Mouse (Mus musculus) cerebellum, adult 18-20 months (tissue): ENCODE measurements around the gene Hspa4.
"Not testable (repeated sequence)": the region's sequence is repeated elsewhere in the genome, so short reads cannot be mapped to it uniquely, and the experiment has no call there.

Experiments
- DNase-seq, 2 experiments: peaks; one replicate each; pipeline ENCODE4 v3.0.0; 2021

Gene Hspa4

DNA sequence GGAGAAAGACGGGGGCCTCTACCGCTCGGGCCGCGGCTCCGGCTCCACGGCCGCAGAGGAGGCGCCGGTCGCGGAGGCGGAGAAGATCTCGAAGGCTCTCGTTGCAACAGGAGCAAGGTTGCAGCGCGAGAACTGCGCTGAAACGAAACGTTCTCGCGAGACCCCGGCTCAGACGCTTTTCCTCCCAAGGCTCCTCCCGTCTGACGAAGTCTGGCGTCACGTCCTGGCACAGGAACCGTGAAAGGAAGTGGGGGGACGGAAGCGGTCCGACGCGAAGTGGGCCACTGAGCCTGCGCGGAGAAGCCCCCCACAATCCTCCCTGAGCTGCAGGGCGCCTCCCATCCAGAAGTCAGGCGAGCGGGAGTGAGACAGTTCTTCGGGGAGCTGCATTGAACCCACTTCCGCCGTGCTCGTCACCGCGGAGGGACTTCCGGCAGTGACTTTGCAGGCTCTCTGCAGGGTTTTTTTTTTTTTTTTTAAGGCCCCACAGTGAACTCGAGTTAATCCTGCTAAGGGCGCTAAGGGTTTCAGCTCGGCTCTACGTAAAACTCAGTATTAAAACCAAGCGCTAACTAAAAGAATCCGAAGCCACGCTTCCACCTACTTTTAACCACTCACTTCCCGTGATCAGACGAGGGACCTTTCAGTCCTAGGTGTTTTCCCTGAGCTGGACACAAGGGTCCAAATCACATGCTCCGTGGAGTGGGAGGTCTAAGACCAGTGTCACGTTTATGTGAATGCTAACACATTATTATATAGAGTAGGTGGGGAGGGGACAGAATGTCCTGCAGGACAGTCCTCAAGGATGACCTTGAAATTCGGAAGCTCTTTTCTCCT, at the start of gene Hspa4:
TSS of gene Hspa4 (minus strand) at position 128 of the 837 bp plus-strand sequence.
- peak; percentile 98 to 99 for DNase-seq

DNA sequence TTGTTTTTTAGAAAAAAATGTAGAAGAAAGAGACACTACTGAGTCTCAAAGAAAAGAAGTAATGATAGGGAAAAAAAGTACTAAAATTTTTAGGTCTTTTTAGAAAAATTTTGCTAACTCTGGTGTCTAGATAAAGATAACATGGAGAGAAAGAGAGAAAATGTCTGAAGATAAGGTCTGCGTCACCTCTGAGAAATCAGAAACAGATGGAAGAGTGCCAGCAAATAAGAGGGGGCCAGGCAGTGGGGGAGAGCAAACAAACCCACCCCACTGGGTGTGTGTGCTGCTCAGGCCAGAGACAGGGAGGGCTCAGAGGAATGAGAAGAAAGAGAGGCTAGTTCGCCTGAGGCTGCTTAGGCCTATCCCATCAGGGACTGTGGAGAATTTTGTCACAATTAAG, 45.5 kb upstream of the Hspa4 start:
- DNase-seq = no peak

DNA sequence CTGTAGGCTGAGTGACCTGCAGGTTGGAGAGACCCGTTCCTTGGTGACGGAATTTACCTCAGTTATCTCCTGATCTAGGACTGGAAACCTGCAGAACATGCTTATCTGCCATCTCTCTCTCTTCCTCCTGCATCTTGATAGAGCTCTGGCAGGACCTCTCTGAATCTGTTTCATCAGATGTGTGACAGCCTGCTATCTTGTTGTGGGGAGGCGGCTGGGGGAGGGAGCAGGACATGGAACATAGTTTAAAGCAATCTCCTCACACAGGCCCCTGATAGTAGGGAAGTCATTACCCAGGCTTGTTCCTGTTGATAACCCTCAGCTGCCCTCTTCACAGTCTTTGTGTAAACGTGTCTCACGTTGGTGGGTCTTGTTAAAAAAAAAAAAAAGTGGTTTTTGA, 45.1 kb upstream of the Hspa4 start:
- DNase-seq = no peak

DNA sequence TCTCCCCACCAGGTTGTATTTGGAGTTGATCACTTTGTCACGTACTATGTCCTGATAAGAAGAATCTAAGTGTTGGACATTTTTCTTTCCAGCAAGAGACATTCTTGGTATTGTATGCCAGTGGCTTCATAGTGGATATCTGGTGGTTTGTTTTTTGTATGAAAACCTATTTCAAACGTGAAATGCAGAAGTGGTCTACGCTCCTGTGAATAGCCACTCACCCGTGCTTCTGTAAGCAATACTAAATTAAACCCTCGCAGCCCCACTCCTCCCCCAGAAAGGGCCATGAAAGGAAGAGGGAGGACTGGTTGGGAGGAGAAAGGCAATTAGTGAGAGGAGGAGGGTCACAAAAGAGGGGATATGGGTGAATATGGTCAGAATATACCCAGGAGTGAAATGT, 42.5 kb upstream of the Hspa4 start:
- DNase-seq = no peak

DNA sequence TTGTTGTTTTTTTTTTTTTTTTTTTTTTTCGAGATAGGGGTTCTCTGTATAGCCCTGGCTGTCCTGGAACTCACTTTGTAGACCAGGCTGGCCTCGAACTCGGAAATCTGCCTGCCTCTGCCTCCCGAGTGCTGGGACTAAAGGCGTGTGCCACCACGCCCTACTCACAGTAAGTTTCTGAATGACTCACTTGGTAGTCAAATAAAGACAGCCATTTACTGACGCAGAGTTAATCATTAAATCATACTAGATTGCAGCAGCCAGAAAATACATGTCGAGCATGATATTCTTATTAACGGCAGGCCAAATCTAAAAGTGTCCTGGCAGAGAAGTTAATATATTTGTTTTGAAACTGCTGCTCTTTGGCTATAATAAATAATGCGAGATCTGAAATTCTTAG, 40.8 kb upstream of the Hspa4 start:
- not testable (repeated sequence) for DNase-seq

DNA sequence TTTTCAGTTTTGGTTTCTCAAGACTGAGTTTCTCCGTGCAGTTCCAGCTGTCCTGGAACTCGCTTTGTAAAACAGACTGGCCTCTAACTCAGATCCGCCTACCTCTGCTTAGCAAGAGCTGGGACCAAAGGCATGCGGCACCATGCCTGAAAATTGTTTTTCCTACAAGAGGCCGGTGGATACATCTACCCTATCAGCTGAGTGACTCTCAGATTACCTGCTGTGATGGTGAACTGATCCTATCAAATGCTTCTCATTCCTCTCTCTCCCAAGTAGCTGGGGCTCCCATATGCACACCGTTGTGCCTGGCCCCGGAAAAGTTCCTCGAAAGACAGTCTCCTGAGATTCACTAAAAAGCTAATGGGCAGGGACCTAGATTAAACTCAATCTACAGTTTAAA, 37.4 kb upstream of the Hspa4 start:
- no peak for DNase-seq

DNA sequence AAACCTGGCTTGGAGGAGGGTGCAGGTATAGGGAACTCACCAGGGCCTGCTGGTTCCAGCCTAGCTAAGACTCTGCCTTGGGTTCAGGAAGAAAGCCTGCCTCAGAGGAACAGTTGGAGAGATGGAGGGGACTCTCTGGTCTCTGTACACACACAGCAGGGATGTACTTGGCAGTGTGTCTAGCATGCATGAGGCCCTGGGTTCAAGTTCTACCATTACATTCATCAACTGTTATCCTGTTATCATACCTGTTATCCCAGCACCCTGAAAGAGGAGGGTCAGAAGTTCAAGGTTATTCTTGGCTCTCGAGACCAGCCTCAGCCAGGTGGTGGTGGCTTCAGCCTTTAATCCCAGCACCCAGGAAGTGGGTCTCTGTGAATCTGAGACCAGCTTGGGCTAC, 36.7 kb upstream of the Hspa4 start:
- DNase-seq = no peak

DNA sequence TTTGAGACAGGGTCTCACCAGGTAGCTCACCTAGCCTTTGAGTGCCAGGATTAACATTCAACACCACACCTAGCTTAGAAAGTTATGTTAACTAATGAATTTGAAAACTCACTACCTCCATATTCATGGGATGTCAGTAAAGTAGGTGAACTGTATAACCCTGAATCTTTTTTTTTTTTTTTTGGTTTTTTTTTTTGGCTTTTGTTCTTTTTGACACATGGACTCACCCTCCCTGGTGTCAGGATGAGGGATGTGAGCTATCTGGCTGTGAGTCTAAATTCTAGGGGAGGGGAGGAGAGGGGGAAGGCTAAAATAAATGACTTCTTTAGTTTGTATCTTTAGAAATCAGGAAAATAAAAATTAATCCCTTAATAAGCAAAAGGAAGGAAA, 35.9 kb upstream of the Hspa4 start:
- no peak for DNase-seq

DNA sequence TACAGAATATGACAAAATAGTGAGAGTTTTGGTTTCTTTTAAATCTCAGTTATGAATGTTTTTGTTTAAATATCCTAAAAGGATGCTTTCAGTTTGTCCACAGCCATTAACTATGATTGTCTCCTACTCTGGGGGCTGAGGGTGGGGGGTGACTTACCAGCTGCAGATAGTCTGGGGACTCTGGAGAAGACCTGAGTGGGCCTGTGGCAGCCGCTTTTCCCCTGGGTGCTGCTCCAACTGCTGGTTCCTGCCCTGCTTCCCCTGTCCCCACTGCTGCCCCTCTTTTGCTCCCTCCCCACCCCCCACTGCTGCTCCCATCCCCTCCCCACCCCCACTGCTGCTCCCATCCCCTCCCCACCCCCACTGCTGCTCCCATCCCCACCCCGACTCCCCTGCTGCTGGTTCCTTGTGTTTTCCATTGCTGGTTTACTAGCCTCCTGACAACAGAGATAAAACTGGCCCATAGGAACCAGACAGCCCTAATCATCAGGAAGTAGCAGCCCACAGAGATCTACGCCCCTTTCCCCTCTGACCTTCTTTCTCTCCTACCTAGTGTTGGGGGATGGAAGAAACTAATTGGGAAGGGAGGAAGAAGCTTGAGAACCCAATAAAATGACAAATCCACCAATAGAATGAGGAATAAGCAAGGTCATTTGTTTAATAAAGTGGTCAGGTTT, 35.4 kb upstream of the Hspa4 start:
- DNase-seq = no peak

DNA sequence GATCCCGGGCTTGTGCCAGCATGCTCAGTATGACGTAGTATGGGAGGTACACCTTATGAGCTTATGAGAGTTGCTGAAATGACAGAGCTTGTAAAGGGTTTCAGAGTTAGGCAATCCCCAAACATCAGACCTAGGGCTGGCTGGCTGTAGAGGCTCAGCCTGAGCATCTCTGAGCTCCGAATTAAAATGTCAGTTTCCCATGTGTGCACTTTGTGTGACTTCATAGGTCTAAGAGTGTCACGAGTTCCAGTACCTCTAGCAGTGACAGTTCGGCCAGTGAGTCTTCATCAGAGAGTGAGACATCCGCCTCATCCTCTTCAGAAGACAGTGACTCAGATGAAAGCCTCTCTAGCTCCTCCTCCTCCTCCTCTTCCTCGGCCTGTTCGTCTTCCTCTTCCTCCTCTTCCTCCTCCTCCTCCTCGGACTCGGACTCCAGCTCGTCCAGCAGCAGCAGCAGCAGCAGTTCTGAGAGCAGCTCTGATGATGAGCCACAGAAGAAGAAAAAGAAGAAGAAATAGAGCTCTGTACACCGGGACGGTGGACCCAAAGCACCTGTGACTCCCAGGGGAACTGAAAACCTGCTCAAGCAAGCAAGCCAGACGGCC, 31.9 kb upstream of the Hspa4 start:
- no peak for DNase-seq

DNA sequence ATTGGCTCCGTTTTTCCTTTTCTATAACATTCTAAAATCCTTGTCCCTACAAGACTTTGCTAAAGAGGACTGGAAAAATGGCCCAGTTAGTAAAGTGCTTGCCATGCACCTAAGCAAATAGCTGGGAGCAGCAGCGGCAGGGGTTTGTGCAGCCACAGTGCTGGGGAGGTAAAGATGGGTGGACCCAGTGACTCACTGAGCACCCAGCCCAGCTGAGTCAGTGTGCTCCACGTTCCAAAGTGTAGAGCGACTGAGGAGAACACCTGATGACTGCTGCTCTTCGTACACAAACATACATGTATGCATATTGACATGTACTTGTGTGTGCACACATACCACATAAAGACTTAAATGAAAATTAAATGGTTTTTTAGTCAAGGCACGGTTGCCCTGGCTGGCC, 30.9 kb upstream of the Hspa4 start:
- no peak for DNase-seq

DNA sequence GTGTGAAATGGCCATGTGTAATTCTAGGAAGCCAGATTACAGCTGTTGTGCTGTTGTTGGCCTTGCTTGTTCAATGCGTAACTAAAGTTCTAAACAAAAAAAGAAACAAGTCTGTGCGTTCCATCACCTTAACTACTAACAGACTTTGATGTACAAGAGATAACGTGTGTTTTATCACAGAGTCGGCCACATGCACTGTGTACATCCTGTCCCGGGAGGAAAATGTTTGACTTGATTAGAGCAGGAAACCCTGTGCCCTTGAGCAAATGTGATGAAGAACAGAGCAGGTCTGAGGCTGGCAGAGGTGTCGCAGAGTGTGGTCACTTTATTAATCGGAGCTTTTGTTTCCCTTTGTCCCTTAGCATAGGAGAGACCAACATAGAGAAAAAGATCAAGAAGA, 30.1 kb upstream of the Hspa4 start:
- no peak for DNase-seq

DNA sequence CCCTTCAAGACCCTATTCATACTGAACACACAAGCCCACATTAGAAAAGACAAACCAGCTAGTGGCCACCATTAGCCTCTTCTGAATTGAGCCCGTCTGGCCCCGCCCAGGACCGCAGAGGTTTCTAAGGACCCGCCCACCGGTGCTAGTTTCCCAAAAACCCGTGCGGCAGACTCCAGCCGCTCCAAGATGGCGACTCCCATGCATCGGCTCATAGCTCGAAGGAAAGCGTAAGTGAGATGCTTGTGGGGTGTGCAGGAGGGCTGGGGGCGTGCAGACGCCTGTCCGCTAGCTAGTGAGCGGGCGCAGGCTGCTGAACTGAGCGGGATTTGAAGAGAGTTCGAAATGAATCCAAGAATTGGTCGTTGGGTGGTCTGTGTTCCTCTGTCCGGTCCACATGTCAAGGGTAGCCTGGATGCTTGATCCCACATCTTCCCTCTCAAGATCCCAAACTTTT, 24.3 kb upstream of the Hspa4 start, which contains the start of gene Zcchc10:
TSS of gene Zcchc10 (plus strand) at position 168 of the 457 bp plus-strand sequence.
- peak; percentile 89 to 92 for DNase-seq

DNA sequence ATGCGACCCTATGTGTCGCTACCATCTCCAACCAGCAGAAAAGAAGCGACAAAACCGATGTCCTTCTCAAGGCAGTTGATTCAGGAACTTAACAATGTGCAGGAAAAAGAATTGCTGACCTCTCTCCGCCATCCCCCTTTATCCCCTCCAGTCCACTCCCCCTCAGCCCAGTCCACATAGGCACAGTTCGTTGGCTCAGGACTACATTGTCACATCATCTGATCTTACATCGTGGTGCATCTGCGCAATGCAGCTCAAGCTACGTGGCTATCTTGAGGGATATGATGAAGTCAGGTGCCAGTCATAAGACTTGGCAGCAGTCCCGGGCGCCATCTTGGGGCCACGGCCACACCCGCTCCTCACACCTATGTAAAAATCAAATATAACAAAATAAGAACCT, 19.6 kb upstream of the Hspa4 start:
- not testable (repeated sequence) for DNase-seq

DNA sequence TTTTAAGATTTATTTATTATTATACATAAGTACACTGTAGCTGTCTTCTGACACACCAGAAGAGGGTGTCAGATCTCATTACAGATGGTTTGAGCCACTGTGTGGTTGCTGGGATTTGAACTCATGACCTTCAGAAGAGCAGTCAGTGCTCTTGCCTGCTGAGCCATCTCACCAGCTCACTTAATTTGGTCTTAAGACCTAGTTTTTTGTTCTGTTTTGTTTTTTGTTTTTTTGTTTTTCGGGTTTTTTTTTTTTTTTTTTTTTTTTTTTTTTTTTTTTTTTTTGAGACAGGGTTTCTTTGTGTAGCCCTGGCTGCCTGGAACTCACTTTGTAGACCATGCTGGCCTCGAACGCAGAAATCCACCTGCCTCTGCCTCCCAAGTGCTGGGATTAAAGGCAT, 18.3 kb upstream of the Hspa4 start:
- DNase-seq = not testable (repeated sequence)

DNA sequence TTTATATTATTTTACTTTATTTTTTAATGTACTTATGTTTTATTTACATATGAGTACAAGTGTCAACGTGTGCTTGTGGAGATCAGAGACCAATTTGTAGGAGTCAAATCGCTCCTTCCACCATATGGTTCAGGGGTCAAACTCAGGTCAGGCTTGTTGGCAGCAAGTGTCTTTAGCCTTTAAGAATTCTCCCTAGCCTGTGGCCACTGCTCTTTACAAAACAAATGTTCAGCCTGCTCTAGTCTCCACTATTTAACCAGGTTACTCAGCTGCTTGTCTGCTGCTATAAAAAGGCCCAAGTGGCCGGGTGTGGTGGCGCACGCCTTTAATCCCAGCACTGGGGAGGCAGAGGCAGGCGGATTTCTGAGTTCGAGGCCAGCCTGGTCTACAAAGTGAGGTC, 17.8 kb upstream of the Hspa4 start:
- DNase-seq = no peak

DNA sequence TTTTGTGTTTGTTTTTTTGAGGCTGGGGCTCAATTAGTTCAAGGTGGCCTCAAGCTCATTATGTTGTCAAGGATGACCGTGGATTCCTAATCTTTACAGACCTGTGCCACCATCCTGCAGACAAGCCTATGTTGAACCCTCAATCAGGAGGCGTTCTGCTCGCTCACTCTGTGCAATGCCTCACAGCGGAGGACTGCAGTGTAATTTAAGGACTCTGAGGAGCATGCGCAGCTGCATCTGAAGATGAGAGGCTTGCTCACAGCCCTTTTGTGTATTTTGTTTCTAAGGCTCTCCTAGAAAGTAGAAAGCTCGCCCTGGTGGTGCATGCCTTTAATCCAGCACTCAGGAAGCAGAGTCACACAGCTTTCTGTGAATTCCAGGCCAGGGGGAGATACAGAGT, 16.7 kb upstream of the Hspa4 start:
- no peak for DNase-seq

DNA sequence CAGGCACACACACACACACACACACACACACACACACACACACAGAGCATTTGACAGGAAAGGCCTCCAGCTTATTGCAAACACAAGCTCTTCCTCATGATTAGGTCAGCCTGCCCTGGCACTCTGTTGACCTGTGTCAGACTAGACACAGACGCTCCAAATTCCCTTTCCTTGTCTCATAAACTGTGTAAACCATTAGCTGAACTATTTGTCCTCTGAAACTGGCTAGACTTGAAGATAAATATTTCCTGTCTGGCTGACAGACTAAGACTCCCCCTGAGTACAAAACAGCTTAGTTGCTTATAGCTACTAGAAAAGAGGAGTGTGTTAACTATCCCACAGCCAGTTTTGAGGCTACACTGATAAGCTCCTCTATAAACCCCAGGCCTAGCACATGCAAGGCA, 14.5 kb upstream of the Hspa4 start:
- no peak for DNase-seq

DNA sequence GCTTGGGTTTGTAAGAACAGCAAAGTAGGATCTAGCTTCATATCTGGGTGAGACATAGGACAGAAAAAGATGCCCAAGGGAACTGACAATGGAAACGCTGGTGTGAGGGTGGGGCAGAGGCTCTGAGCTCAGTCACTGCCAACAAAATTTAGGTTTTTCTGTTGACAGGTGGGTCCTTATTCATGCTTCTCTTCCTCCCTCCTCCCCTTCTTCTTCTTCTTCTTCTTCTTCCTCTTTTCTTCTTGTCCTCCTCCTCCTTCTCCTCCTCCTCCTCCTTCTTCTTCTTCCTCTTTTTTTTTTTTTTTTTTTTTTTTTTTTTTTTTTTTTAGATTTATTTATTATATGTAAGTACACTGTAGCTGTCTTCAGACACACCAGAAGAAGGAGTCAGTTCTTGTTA, 12.6 kb upstream of the Hspa4 start:
- DNase-seq = not testable (repeated sequence)

DNA sequence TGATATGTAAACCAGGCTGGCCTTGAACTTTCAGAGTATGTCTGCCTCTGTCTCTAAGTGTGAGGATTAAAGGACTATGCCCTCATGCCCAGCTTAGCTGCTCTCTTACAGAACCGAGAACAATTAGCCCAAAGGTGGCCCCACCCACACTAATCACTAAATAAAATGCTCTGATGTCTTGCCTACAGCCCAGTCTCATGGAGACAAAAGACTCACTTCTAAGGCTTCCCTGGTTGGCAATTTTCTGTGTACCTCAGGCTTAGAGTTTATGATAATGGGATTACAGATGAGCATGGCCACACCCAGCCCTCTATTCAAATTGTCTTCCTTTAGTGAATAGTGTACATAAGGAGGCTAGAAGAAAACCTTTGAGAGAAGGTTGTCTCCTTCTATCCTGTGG, 11.1 kb upstream of the Hspa4 start:
- no peak for DNase-seq

DNA sequence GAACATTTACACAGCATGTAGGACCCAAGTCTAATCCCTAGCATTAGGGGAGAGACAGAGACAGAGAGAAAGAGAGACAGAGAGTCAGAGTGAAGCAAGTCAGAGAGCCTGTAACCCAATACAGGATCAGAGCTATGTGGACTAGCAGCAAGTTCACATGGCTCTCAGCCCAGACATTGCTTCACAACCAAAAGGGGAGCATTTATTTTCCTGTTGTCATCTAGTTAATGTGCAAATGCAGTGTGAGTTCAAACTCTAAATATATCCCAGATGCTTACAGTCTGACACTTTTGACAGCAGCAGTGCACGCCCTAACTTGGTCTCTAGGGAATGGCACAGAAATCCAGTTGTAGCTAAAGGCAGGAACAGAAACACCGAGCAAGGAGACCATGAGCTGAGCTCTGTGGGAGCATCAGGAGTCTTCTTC, 8.6 kb upstream of the Hspa4 start:
- no peak for DNase-seq

DNA sequence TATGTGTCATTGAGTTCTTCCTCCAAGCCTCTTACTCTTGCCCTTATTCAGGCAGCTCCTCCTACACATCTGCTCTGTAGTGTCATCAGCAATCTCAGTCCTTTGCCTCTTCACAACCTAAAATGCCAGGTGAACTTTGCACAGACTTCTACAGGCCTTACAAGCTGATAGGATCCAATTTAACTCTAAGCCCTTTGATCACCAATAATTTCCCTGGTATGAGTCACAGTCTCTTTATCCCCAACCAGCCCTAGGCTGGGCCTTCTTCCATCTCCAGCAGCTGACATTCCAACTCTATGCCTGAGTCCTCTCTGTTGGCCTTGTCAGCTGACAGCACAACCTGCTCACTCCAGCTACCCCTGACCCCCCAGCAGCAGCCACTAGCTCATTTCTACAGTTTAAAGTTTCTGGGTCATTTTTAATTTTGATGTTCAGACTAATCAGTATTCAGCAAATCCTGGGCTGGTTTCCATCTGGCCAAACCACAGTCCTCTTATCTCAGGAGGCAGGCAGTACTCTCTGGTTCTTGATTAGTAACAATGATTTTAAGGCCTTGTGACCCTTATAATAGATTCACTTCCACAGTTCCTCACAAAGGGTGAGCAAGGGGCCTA, 8.1 kb upstream of the Hspa4 start:
- no peak for DNase-seq

DNA sequence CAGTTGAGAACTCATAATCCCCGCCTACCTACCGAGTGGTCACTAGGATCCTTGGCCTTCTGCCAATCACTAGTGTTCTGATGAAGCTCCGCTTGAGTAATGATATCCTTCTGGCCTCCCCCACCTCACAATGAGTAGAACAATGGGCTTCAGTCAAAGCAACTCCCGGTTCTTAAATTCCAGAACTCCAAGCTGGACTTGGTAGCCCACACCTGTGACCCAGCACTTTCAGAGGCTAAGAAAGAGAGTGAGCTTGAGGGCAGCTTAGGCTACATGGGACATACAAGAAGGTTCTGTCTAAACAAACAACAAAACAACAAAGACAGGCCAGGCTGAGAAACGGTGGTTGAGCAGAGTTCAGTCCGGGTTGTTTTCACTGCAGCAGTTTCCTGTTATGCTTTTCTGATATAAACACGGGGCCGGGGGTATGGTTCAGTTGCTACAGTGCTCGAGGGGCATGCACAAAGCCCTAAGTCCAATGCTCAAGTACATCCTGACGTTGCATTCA, 7.4 kb upstream of the Hspa4 start:
- no peak for DNase-seq
